Mouse (Mus musculus): Measurements from ENCODE around the gene Ear6.

DNA sequence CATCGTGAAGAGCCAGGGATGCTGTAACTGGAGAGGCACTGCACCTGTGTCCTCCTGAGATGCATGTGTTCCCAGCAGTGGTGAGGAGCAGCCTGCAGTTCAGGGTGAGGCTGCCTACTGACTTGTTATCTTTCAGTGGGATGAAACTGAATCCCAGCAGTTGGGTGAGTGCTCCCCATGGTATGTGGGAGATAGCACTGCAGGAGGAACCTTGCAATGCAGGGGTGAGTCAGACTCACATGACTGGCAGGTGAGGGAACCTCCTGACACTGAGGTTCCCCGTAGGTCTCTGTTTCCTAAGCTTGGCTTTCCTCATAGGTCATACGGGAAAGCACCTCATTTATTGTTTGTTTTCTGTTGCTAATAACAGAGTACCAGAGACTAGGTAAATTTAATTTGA lies 24.0 kb downstream of the Ear6 start:
- no peak for TF ChIP-seq POLR2A (IDR thresholded peaks at IDR 0.05; ENCODE audit: low read depth, low read length)
- TF ChIP-seq CTCF (IDR thresholded peaks at IDR 0.05; ENCODE audit: extremely low read depth, insufficient read depth, insufficient read length, insufficient replicate concordance) = no peak

Measured in spleen, adult 2 months (tissue).